Mouse (Mus musculus) heart, embryonic 14.5 days (tissue): ENCODE data around the gene Vps37b. TPM values are rescaled to one million over a fixed set of nuclear protein-coding genes. Genes with fewer than 3 reads are reported as not detected.

Experiments used
- ATAC-seq: fragments of 200-750 bp; cut with Nextera tagmentation; 2 replicates; pipeline ENCODE4 v1.8.0; 2017; ENCODE audit warnings: low read depth, moderate TSS enrichment; ENCODE audit not compliant: insufficient number of reproducible peaks, insufficient read depth, low FRiP score
- H3K27ac ChIP-seq, 2 experiments: fragments of 200-500 bp in 1 of 2; fragments of 300-500 bp in 1 of 2; sonication (generic) in 1 of 2; replicated peaks in 1 of 2; 2 replicates each; pipeline ENCODE4 v1.5.1; 2012 to 2014; ENCODE audit warnings: low read depth in 2 of 2, low read length in 2 of 2, control low read depth in 1 of 2, mild to moderate bottlenecking in 1 of 2, mixed read lengths in 1 of 2; ENCODE audit not compliant: control insufficient read depth in 1 of 2, insufficient read depth in 1 of 2
- H3K27me3 ChIP-seq: fragments of 300-500 bp; sonication (generic); 2 replicates; pipeline ENCODE4 v1.6.1; 2014; ENCODE audit warnings: mild to moderate bottlenecking, low read length, control low read depth; ENCODE audit not compliant: control insufficient read depth, insufficient read depth
- H3K36me3 ChIP-seq: fragments of 300-500 bp; sonication (generic); 2 replicates; pipeline ENCODE4 v1.6.1; 2014; ENCODE audit warnings: mild to moderate bottlenecking, control low read depth, low read length, mixed read lengths; ENCODE audit not compliant: control insufficient read depth, insufficient read depth
- H3K4me1 ChIP-seq, 2 experiments: fragments of 200-500 bp in 1 of 2; fragments of 300-500 bp in 1 of 2; sonication (generic) in 1 of 2; 2 replicates each; pipeline ENCODE4 v1.6.1; 2012 to 2014; ENCODE audit warnings: low read length in 2 of 2, control low read depth in 1 of 2, mixed read lengths in 1 of 2; ENCODE audit not compliant: control insufficient read depth in 2 of 2, insufficient read depth in 2 of 2
- H3K4me2 ChIP-seq: fragments of 300-500 bp; sonication (generic); 2 replicates; pipeline ENCODE4 v1.6.1; 2014; ENCODE audit warnings: mild to moderate bottlenecking, low read length
- H3K4me3 ChIP-seq, 2 experiments: fragments of 200-500 bp in 1 of 2; fragments of 300-500 bp in 1 of 2; sonication (generic) in 1 of 2; 2 replicates each; pipeline ENCODE4 v1.5.1; 2012 to 2014; ENCODE audit warnings: low read length in 2 of 2, mild to moderate bottlenecking in 2 of 2, control low read depth in 1 of 2, low read depth in 1 of 2, moderate library complexity in 1 of 2; ENCODE audit not compliant: control insufficient read depth in 1 of 2, insufficient read depth in 1 of 2
- H3K9ac ChIP-seq: fragments of 300-500 bp; sonication (generic); 2 replicates; pipeline ENCODE4 v1.6.1; 2014; ENCODE audit warnings: mild to moderate bottlenecking, low read length
- H3K9me3 ChIP-seq: fragments of 300-500 bp; sonication (generic); 2 replicates; pipeline ENCODE4 v1.6.1; 2016; ENCODE audit warnings: low read length, control low read depth; ENCODE audit not compliant: control insufficient read depth
- WGBS: fragments of 180-500 bp; shearing (Covaris S2); extraction: QIAGEN DNeasy Blood & Tissue Kit; methylation state at CpG from one replicate; pipeline ENCODE4 v1.1.7; 2014; 5-methylcytosine and 5-hydroxymethylcytosine counted together
- polyA plus RNA-seq: library from polyadenylated mRNA; unstranded; fragments of >200 nt; fragmentation: Nextera tagmentation; extraction: Ambion mirVana; gene quantifications from 2 replicates; pipeline ENCODE4 v1.2.1, GENCODE M21; 2014

Vps37b gene
- polyA plus RNA-seq, 1 experiment from 2014 or later, result 47.7 TPM

- no peak overlapping the region for H3K27ac ChIP-seq
- H3K9ac ChIP-seq, result no peak overlapping the region
- 74% methylated on average over 8 of the region's 8 CpGs for WGBS
- H3K4me1 ChIP-seq, result peaks cover 0 to 2% of the 10 kb centered on the region in 2 experiments; a peak in 2 of 4 replicates
- no peak overlapping the region for H3K4me3 ChIP-seq
- H3K27me3 ChIP-seq, result no peaks in the 10 kb centered on the region; the same call in 1 of the 2 replicates
- ATAC-seq, result no peak
- H3K9me3 ChIP-seq, result no peaks in the 10 kb centered on the region
- H3K4me2 ChIP-seq, result no peak overlapping the region
- no peaks in the 10 kb centered on the region for H3K36me3 ChIP-seq
These were observed 62.9 kb downstream of the Vps37b start for GRCm38 (mm10) chr5:123969216-123969615.

- Histone ChIP-seq H3K9ac (no peak overlapping the region), H3K9me3 (no peaks in the 10 kb centered on the region), H3K4me3 (no peak overlapping the region), H3K36me3 (no peaks in the 10 kb centered on the region), H3K27ac (no peak overlapping the region), H3K4me2 (no peak overlapping the region), H3K27me3 (no peaks in the 10 kb centered on the region; the same call in 1 of the 2 replicates), H3K4me1 (peaks cover 0 to 5% of the 10 kb centered on the region in 2 experiments; a peak in 2 of 4 replicates)
- WGBS, result 65% methylated on average over 5 of the region's 5 CpGs
- ATAC-seq, result no peak
These were observed 63.6 kb downstream of the Vps37b start for GRCm38 (mm10) chr5:123968468-123968867.

GRCm38 (mm10) chr5:123966759-123967158 is 65.3 kb downstream of the Vps37b start:
- H3K4me3 ChIP-seq, result no peak overlapping the region
- no peak overlapping the region for H3K4me2 ChIP-seq
- no peaks in the 10 kb centered on the region for H3K27me3 ChIP-seq
- 91% methylated on average over 2 of the region's 2 CpGs for WGBS
- H3K4me1 ChIP-seq, result peaks cover 0 to 2% of the 10 kb centered on the region in 2 experiments; a peak in 1 of 4 replicates
- no peaks in the 10 kb centered on the region for H3K9me3 ChIP-seq
- no peaks in the 10 kb centered on the region for H3K36me3 ChIP-seq
- no peak for ATAC-seq
- H3K27ac ChIP-seq, result no peak overlapping the region
- H3K9ac ChIP-seq, result no peak overlapping the region

GRCm38 (mm10) chr5:123964208-123964607 is 67.9 kb downstream of the Vps37b start:
- 80% methylated on average over 4 of the region's 4 CpGs for WGBS

GRCm38 (mm10) chr5:123961046-123961445 is 71.0 kb downstream of the Vps37b start:
- H3K9me3 ChIP-seq, result no peaks in the 10 kb centered on the region
- no peak overlapping the region for H3K27ac ChIP-seq
- H3K9ac ChIP-seq, result no peak overlapping the region
- H3K4me3 ChIP-seq, result no peak overlapping the region
- peaks cover 0 to 2% of the 10 kb centered on the region in 2 experiments; a peak in 1 of 4 replicates for H3K4me1 ChIP-seq
- ATAC-seq, result no peak
- no peaks in the 10 kb centered on the region for H3K36me3 ChIP-seq
- no peak overlapping the region for H3K4me2 ChIP-seq
- H3K27me3 ChIP-seq, result no peaks in the 10 kb centered on the region
- WGBS, result 87% methylated on average over 12 of the region's 12 CpGs

More at GRCm38 (mm10) chr5:123964208-123964607, 67.9 kb downstream of the Vps37b start:
- H3K27me3 ChIP-seq, result no peaks in the 10 kb centered on the region
- H3K4me3 ChIP-seq, result no peak overlapping the region
- no peaks in the 10 kb centered on the region for H3K36me3 ChIP-seq
- no peak for ATAC-seq
- no peak overlapping the region for H3K9ac ChIP-seq
- H3K4me1 ChIP-seq, result peaks cover 0 to 2% of the 10 kb centered on the region in 2 experiments; a peak in 1 of 4 replicates
- no peaks in the 10 kb centered on the region for H3K9me3 ChIP-seq
- no peak overlapping the region for H3K27ac ChIP-seq
- H3K4me2 ChIP-seq, result no peak overlapping the region

GRCm38 (mm10) chr5:123960129-123960528 is 71.9 kb downstream of the Vps37b start:
- Histone ChIP-seq H3K9me3 (no peaks in the 10 kb centered on the region), H3K4me3 (no peak overlapping the region), H3K36me3 (no peaks in the 10 kb centered on the region), H3K27me3 (no peaks in the 10 kb centered on the region), H3K9ac (no peak overlapping the region), H3K27ac (no peak overlapping the region), H3K4me2 (no peak overlapping the region), H3K4me1 (peaks cover 0 to 2% of the 10 kb centered on the region in 2 experiments; a peak in 2 of 4 replicates)
- 74% methylated on average over 8 of the region's 8 CpGs for WGBS
- no peak for ATAC-seq

- no peaks in the 10 kb centered on the region for H3K36me3 ChIP-seq
- no peak overlapping the region for H3K4me3 ChIP-seq
- ATAC-seq, result no peak
- no peaks in the 10 kb centered on the region for H3K27me3 ChIP-seq
- H3K4me2 ChIP-seq, result no peak overlapping the region
- H3K4me1 ChIP-seq, result peaks cover 0 to 6% of the 10 kb centered on the region in 2 experiments; a peak in 2 of 4 replicates
- 82% methylated on average over 3 of the region's 3 CpGs for WGBS
- H3K9me3 ChIP-seq, result no peaks in the 10 kb centered on the region
- no peak overlapping the region for H3K27ac ChIP-seq
- no peak overlapping the region for H3K9ac ChIP-seq
These were observed 73.1 kb downstream of the Vps37b start for GRCm38 (mm10) chr5:123959018-123959417.

- peaks cover 0 to 6% of the 10 kb centered on the region in 2 experiments; a peak in 2 of 4 replicates for H3K4me1 ChIP-seq
- ATAC-seq, result no peak
- no peaks in the 10 kb centered on the region for H3K27me3 ChIP-seq
- H3K9me3 ChIP-seq, result no peaks in the 10 kb centered on the region
- no peaks in the 10 kb centered on the region for H3K36me3 ChIP-seq
- no peak overlapping the region for H3K27ac ChIP-seq
- H3K4me3 ChIP-seq, result no peak overlapping the region
- H3K4me2 ChIP-seq, result no peak overlapping the region
- no peak overlapping the region for H3K9ac ChIP-seq
- 88% methylated on average over 8 of the region's 8 CpGs for WGBS
These were observed 74.9 kb downstream of the Vps37b start for GRCm38 (mm10) chr5:123957213-123957612.
